Mouse (Mus musculus): Measurements from ENCODE around the gene Pstk. TPM values are rescaled to one million over a fixed set of nuclear protein-coding genes. Genes with fewer than 3 reads are reported as not detected.

Gene Pstk
- polyA plus RNA-seq (2014; fragmentation: Illumina TruSeq; extraction: RNeasy Lipid Tissue Mini Kit (QIAGEN cat#74804); ENCODE audit: low read depth, low replicate concordance), result 67.3 TPM

GRCm38 (mm10) chr7:131370648-131371469, at the start of gene Pstk:
Gene Pstk (plus strand): TSS chr7:131371141.

GRCm38 (mm10) chr7:131322192-131322591, 48.7 kb upstream of the Pstk start, which contains the start of gene Cuzd1:
Gene Cuzd1 (minus strand): TSS chr7:131322292.

DNA sequence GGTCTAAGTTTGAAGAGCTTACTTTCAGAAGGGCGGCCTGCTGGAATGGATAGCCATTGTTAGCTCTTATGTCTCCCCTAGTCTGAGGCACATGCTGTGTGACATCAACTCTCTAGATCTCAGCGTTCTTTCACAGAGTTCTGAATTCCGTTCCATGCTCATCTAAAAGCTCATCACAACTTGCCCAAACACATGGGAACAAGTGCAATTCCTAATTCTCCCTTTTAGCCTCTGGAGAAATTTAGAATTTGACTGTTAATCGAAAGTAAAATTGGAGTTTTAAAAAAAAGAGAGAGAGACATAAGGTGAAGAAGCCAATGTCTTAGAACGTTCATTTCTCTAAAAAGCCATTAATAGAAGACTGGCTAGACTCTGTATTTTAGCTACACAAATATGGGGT, 41.5 kb upstream of the Pstk start, which contains the start of gene Fam24b:
TSS of gene Fam24b (minus strand) at position 101 of the 400 bp plus-strand sequence.

GRCm38 (mm10) chr7:131333564-131333963, 37.4 kb upstream of the Pstk start, which contains the start of gene Fam24a:
Gene Fam24a (plus strand): TSS chr7:131333864.

GRCm38 (mm10) chr7:131362615-131363300, 8.2 kb upstream of the Pstk start, which contains the start of gene 2310057M21Rik:
Gene 2310057M21Rik (minus strand): TSS chr7:131362759.

DNA sequence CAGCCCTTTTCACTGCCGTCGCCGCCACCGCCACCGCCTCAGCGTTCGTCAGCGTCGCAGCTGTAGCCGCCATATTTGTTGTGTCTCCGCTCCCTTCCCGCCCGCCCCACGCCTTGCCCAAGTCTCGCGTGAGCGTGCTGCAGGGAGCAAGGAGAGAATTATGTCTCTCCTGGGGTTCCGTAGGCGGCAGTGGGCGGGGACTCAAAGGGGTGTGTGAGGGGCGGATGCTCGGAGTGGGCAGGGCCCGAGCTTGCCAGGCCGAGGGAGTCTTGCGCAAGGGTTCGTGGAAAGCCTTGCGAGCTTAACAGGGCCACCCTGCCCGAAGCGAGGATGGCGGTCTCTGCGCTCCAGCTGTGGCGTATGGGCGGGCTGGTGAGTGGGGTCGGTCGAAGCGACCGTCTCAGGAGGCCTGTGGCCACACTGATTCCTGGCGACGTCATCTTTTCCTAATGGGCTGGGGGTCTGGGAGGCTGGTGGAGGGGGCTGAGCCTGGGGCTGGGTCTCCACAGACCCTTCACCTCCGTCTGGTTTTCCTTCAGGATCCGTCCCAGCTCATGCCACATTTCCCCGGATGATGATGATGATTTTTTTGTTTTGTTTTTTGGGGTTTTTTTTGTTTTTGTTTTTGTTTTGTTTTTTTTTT, 39.6 kb downstream of the Pstk start, which contains the start of the genes Ikzf5 and Acadsb:
TSS of gene Ikzf5 (minus strand) at position 106 of the 643 bp plus-strand sequence.
TSS of gene Acadsb (plus strand) at position 186 of the 643 bp plus-strand sequence.

Other genes with a start within 250 kb of the Pstk start
- gene 4933402N03Rik, start 224.8 kb upstream of the Pstk start, polyA plus RNA-seq (2014; fragmentation: Illumina TruSeq; extraction: RNeasy Lipid Tissue Mini Kit (QIAGEN cat#74804); ENCODE audit: low read depth, low replicate concordance), result not detected
- gene 5430419D17Rik, start 196.7 kb upstream of the Pstk start, polyA plus RNA-seq (2014; fragmentation: Illumina TruSeq; extraction: RNeasy Lipid Tissue Mini Kit (QIAGEN cat#74804); ENCODE audit: low read depth, low replicate concordance), result 0.99 TPM
- 0.45 TPM for gene Cuzd1, start 48.8 kb upstream of the Pstk start, polyA plus RNA-seq (2014; fragmentation: Illumina TruSeq; extraction: RNeasy Lipid Tissue Mini Kit (QIAGEN cat#74804); ENCODE audit: low read depth, low replicate concordance)
- not detected for gene Fam24b, start 41.6 kb upstream of the Pstk start, polyA plus RNA-seq (2014; fragmentation: Illumina TruSeq; extraction: RNeasy Lipid Tissue Mini Kit (QIAGEN cat#74804); ENCODE audit: low read depth, low replicate concordance)
- gene Fam24a, start 37.3 kb upstream of the Pstk start, polyA plus RNA-seq (2014; fragmentation: Illumina TruSeq; extraction: RNeasy Lipid Tissue Mini Kit (QIAGEN cat#74804); ENCODE audit: low read depth, low replicate concordance), result not detected
- gene 2310057M21Rik, start 8.4 kb upstream of the Pstk start, polyA plus RNA-seq (2014; fragmentation: Illumina TruSeq; extraction: RNeasy Lipid Tissue Mini Kit (QIAGEN cat#74804); ENCODE audit: low read depth, low replicate concordance), result 9.1 TPM
- gene Ikzf5, start 39.4 kb downstream of the Pstk start, polyA plus RNA-seq (2014; fragmentation: Illumina TruSeq; extraction: RNeasy Lipid Tissue Mini Kit (QIAGEN cat#74804); ENCODE audit: low read depth, low replicate concordance), result 16.9 TPM
- 211 TPM for gene Acadsb, start 39.5 kb downstream of the Pstk start, polyA plus RNA-seq (2014; fragmentation: Illumina TruSeq; extraction: RNeasy Lipid Tissue Mini Kit (QIAGEN cat#74804); ENCODE audit: low read depth, low replicate concordance)
- gene Hmx3, start 171.7 kb downstream of the Pstk start, polyA plus RNA-seq (2014; fragmentation: Illumina TruSeq; extraction: RNeasy Lipid Tissue Mini Kit (QIAGEN cat#74804); ENCODE audit: low read depth, low replicate concordance), result not detected
- not detected for gene Hmx2, start 177.6 kb downstream of the Pstk start, polyA plus RNA-seq (2014; fragmentation: Illumina TruSeq; extraction: RNeasy Lipid Tissue Mini Kit (QIAGEN cat#74804); ENCODE audit: low read depth, low replicate concordance)
- gene Bub3, start 189.1 kb downstream of the Pstk start, polyA plus RNA-seq (2014; fragmentation: Illumina TruSeq; extraction: RNeasy Lipid Tissue Mini Kit (QIAGEN cat#74804); ENCODE audit: low read depth, low replicate concordance), result 27.0 TPM

Measured in heart, adult 10 weeks (tissue).